Mouse (Mus musculus) left cerebral cortex, adult 11 months (tissue): ENCODE measurements around the gene Slc25a34.

Experiments
- DNase-seq: peaks from one replicate; pipeline ENCODE4 v3.0.0; 2022; ENCODE audit warnings: low spot score

Slc25a34 gene

DNA sequence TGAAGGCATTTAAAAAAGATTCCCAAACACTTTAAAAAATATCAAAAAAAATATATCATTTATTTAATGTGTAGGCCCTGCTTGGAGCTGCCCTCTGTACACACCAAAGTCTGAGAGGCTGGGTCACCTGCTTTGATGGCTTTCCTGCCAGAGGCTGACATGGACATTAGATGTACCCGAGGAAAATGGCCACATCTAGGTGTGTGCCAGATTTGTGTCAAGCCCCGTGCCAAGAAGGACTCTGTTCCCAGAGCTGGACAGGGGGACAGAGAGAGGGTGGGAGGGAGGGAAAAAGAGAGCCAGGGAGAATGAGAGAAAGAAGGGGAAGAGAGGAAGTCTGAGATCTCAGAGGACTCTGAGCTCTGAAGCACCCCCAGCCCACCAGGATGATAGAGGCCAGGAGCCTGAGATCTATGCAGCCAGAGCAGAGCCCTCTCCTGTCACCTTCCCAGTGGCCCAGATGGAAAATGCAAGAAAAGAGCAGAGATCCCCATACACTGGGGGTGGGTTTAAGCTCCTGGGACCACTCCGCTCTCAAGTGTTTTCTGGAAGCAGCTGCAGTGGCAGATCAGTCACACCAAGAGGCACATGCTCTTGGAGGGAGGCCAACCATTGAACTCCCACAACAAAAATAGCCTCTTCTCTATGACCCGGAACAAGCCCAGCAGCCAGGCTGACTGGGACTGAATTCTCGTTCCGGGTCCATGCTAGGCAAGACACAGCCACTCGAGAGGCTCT lies 19.7 kb upstream of the Slc25a34 start:
- DNase-seq = peak; percentile 73

DNA sequence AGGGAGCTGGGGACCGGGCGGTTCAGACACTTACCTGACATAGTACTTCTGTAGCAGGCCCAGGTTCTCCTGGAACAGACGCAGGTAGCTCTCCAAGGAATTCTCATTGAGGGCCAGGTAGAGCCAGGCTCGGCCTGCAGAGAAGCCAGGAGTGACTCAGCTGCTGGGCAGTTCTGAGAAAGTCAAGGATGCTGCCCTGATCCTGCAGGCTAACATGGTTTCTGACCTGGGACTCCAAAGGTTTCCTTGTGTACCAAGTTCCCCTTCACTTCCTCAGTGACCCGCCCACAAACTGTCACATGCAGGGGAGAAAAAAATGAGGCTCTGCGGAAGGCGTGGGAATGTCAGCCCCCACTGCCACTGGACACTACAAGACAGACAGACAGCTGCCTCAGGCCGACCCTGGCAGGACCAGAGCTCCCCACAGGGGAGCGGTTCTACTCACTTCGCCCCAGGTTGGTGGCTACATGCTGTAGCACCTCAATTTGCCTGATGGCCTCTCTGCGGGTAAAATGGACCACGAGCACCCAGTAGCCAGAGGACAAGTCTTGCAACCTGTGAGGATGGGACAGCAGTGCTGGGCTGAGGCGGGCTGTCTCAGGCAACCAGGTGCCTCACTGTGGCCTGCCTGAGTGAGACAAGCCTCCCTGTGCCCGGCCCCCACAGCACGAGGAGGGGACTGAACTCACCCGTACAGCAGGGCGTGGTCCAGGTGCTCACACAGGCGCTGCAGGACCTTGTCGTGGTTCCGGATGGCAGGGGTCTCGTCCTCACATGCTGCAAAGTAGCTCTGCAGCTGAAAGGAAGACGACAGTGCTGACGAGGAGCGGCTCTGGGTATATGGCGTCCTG lies 18.6 kb upstream of the Slc25a34 start:
- no peak for DNase-seq

DNA sequence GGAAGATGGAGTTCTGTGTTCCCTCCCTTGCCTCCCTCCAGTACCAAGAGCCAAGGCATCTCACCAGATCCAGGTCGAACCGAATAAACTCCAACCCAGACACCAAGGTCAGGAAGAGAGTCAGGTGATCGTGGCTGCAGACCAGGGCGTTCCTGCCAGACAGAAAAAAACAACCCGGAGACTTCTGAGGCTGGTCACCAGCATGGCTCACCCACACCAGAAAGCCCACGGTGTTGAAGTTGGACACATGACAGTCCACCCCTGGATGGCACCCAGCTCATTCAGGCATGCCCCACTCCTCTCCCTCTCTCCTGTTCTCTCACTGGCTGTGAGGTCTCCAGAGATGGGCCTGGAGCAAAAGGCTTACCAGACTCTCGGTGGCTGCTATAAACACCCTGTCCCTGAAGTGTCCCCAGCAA lies 17.7 kb upstream of the Slc25a34 start:
- no peak for DNase-seq

DNA sequence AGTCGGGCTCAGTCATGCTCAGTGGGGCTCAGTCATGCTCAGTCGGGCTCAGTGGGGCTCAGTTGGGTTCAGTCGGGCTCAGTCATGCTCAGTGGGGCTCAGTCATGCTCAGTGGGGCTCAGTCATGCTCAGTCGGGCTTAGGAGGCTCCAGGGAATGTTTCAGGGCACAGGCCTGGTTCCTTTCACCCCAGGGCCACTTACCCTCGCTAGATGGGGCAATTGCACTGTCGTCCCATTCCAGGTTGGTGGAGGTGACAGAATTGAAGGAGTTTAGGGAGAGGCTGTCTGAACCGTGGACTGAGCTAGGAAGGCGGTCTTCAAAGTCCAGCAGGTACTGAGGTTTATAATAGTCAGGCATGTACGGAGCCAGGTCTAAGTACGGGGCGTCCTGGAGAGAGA lies 15.9 kb upstream of the Slc25a34 start:
- DNase-seq = no peak

DNA sequence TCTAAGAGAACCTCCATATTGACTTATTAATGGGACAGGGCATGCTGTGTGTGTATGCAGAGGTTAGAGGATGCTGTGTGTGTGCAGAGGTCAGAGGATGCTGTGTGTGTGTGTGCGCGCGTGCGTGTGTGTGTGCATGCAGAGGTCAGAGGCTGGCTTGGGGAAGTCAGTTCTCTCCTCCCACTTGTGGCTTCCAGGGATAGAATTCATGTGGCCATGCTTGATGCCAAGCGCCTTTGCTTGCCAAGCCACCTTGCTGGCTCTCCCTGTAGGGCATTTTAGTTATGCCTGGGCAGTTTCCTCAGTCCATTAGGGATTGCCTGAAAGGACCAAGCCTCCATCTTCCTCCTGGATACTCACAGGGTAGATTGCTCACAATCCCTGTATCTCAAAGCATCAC lies 13.1 kb upstream of the Slc25a34 start:
- no peak for DNase-seq

DNA sequence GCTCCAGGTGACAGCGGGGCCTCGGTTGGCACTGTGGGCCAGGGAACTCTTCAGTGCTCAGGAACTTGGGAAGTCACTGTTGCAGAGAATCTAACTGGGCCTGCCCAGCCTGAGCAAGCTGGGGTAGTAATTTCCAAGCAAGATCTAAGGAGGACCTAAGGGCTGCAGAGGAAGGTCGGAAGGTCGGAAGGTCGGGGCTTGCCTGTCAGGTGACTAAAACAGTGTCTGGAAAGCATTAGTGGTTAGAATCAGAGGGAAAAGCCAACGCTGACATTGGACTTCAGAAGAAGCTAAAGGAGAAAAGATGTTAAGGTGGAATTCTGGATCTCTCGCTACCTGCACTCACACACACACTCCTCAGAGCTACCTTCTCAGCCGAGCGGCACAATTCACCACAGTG lies 12.4 kb upstream of the Slc25a34 start:
- DNase-seq = no peak

DNA sequence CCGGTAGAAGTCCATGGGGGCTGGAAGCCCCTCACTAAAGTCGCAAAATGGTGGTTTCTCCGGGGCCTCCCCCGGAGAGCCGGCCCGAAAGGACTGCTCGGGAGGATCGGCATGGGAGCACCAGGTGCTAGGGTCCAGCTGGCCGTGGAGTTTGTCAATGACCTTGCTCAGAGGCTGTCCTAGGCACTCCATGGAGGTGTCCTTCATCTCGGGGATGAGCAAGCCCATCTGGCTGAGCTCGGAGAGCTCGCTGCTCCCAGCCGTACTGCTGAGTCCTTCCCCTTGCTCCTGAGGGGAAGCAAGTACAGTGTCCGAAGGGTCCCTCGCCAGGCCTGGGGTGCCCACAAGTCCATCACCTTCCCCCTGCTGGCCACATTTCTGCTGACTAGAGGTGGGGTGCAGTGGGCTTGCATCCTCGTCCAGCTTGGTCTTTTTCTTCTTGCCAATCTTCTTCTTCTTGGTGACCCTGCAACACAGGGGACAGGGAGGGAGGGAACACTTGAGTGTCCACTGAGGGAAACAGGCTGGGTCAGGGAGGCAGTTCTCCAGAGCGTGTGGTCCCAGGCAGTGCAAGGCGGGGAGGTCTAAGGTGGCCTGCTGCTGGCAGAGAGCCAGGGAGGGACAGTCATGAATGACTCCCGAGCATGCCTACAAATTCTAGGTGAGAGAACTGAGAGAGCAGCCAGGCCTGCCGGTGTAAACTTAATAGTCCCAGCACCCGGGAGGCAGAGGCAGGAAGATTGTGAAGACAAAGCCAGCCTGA lies 8.7 kb upstream of the Slc25a34 start:
- DNase-seq = no peak

DNA sequence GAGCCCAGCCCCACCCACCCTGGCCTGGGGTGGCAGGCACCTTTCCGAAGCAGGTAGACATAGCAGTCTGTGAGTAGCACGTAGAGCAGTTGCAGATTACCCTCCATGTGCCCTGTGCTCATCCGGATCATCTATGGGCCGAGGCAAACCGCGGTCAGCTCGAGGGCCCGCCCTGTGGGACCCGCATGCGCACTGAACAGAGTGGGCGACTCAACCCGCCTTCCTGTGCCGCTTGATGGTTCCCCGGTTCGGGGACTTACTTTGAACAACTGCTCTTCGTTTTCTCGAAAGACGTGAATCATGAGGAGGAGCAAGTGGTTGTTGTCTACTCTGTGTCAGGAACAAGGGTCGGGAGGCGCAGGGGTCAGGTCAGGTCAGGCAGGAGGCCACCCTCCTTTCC lies 7.6 kb upstream of the Slc25a34 start:
- no peak for DNase-seq

DNA sequence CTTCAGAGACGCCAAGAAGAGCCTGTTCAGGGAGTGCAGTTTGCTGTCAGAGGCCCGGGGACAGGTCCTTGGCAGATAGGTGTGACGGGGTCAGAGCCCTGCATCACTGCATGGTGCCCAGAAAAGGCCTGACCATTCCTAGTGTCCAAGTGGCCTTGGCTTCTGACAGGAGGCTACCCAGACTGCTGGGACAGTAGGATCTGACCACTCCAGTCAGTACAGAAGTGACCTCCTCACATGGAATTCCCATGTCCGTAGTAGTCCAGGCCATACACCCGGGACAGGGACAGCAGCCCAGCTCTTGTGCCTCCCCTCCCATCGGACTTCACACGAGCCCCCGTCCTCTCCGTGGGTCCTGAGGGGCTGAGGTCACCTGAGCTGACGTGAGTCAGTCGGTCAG lies 6.4 kb upstream of the Slc25a34 start:
- no peak for DNase-seq

DNA sequence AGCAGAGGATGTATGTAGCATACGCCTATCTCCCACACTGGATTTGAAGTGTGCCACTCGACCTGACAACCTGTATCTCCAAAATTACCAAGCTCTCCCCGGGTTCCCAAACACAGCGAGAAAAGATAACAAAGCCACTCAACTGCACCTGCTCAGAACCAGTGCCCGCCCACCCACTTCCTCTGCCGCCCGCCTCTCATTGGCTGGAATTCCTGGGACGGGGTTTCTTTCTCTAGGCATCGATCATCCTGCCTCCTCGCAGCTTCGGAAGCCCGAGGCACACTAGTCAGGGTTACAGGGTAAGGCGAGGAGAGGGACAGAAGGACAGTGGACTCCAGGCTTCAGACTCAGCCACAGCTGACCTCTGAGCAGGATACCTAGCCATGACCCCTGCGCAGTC lies 5.0 kb upstream of the Slc25a34 start:
- DNase-seq = no peak

DNA sequence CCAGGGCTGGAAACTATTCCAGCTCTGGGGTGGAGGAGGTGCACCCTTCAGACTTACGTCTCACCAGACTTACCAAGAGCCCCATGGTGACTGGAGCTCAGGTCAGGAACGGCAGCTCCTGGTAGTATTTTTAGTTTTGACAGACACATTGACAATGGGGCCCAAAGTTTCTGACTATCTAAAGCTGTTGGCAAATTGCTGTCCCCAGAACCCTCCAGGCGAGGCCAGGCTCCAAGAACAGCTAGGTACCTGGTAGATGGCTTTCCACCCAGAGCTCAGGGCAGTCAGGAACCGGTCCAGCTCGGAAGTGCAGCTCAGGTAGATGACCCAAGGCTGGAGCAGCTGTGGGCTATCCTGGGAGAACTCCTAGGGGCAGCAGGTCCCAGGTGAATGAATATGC lies 3.9 kb upstream of the Slc25a34 start:
- no peak for DNase-seq

DNA sequence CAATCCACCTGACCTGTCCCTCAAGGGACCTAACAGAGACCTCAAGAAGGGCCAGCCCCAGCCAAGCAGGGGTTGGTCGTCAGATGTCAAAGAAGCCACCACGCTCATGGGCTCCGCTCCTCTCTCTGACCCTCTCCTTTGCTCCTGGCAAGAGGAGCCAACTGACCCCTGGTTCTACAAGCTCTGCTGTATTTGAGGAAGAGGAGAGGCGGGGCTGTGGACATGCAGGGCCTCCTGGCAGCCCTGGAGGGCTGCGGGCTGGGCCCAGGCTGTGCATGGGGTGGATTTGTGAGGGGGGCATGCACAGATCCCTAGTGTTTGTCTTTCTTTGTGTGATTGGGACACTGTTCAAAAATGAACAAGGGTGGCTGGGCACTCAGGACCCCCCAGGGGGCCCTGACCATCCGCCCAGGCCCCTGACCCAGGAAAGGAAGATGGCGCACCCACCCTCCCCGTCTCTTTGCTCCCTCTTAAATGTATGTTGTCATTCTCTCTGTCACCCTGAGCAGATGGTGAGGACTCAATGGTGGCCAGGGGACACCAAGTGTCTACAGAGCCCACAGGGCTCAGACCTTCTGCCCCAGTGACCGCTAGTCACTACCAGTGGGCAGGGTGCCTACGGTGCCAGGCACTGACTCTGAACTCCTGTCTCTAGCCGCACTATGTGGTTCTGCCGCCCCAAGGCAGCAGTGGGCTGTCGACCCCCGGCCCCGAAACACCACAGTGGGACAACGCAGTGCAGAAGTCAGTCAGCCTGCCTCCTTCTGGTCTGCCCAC lies 2.3 kb upstream of the Slc25a34 start:
- no peak for DNase-seq

DNA sequence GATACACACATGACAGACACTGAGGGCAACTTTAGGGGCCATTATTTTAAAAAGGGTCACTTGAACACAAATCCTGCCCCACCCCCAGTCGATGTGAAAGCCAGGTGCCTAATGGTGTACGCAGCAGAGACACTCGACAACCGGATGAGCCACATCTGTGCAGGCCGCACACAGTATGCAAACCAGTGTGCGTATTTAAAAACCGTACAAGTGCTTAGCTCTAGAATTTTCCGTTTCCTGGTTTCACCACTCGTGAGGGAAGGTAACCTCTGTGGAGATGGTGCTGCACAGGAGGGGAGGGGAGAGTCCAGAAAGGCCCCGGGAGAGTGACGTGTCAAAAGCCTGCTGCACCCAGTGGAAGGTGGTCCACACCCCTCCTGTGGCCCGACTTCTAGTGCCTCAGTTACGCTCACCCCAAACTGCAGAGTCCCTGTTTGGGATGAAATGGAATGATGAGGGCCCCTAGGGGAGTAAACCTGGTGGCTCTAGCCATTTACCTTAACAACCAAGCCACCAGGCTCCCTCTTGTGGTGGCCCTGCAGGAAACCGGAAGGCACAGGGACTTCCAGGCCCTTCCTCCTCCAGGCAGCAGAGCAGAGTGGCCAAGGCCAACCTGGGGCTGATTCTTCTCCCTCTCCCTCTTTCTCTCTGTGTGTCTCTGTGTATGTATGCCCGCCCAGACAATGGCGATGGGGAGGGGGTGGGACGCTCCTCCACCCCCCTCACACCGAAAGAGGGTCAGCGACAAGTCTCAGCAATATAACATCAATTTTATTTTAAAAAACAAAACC lies 1.6 kb upstream of the Slc25a34 start:
- DNase-seq = no peak

DNA sequence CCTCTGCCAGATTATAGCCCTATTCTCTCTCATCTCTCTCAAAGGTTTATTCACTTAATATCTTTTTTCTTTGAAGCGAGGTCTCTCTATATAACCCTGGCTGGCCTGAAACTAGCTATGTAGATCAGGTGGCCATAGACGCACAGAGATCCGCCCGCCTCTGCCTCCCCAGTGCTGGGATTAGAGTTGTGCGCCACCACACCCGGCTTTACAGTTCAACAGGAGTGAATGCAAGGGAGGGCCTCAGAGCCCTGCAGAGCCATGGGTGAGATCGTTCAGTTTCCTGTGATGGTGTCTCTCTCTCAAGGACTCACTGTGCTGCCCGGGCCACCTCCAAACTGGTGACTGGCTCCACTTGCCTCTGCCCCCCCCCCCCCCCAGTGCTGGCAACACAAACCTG lies 513 bp upstream of the Slc25a34 start:
- DNase-seq = no peak

DNA sequence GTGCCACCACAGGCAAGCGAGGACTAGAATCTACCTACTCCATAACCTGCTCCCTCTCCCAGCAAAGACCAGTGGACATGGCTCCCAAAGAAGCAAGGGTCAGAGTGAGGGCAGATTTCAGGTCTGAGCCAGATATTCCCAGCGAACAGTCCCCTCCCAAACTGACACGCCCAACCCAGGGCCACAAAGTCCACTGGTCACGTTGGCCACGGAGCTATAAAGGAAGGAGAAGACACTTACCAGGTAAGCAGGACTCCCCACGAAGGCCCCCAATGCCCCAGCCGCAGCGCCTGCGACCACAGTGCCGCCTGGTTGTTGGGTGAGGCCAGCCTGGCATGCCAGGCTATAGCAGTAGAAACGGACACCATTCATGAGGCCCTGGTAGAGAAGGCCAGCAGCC lies 584 bp downstream of the Slc25a34 start:
- DNase-seq = no peak

DNA sequence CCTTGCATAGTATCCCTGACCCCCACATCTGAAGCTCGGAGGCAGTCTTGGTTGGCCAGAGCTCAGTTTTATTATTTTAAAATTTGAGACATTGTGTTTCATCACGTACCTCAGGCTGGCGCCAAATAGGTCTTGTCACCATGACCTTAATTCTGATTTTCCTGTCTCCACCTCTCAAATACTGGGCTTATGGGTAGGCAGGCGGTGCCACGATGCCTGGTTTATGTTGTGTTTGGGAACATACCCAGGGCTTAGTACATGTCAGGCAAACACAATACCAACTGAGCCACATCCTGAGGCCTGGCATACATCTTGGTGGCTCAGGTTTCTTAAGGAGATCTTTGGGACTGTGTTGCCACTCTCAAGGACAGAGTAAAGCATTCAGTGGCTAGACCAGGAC lies 1.0 kb downstream of the Slc25a34 start:
- no peak for DNase-seq

DNA sequence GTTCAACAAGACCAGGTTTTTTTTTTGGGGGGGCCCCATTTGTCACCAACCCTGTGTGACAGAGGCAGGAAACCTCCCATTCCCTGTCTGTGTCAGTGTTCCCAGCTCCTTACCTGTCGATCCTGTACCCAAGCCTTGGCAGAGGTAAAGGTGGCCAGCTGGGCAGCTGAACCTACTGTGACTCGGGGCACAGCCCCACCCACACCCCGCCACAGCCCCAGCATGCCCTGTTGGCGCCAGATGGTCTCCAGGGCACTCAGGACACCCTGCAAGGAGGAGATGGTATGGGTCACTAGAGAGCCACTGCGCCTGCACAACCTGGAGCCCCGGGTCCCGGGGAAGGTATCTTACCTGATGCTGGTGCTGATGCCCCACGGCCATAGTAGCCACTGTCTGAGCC lies 1.5 kb downstream of the Slc25a34 start:
- no peak for DNase-seq

DNA sequence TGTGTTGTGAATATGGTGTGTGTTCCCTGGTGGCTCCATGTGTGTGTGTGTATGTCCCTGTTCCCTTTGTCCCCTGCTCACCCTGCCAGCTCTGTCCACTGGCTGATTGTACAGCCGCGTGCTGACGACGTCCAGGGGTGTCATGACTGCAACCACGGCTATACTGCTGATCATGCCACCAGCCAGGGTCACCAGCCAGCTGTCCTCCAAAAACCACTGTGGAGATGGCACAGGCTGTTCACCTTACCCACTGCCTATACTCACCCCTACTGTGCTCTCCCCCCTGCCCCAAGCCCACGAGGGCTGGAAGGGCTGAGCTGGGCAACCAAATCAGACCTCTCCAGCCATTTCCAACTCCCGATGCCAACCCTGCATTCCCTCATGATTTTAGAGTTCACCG lies 2.3 kb downstream of the Slc25a34 start:
- DNase-seq = no peak

DNA sequence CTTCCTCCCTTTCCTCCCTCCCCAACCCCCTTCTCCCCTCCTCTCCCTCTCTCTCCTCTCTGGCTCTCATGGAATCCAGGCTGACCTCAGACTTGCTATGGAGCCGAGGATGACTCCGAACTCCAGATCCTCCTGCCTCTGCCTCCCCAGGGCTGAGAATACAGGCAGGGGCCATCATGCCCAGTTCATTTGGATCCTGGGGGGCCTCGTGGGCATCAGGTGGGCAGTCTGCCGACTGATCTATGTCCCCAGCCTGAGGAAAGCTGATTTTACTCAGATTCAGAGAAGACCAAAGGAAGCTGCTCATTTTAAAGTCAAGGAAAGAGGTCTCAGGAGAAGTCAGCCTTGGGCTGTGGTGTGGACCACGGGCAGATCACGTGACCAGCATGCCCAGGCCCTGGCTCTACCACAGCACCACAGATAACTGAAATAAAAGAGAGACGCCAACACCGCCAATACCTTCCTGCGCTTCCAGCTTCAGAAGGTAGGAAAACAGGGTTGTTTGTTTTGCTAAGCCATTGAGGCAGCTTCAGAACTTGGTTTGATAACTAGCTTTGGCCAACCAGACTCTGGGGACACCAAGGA lies 4.2 kb downstream of the Slc25a34 start:
- no peak for DNase-seq

DNA sequence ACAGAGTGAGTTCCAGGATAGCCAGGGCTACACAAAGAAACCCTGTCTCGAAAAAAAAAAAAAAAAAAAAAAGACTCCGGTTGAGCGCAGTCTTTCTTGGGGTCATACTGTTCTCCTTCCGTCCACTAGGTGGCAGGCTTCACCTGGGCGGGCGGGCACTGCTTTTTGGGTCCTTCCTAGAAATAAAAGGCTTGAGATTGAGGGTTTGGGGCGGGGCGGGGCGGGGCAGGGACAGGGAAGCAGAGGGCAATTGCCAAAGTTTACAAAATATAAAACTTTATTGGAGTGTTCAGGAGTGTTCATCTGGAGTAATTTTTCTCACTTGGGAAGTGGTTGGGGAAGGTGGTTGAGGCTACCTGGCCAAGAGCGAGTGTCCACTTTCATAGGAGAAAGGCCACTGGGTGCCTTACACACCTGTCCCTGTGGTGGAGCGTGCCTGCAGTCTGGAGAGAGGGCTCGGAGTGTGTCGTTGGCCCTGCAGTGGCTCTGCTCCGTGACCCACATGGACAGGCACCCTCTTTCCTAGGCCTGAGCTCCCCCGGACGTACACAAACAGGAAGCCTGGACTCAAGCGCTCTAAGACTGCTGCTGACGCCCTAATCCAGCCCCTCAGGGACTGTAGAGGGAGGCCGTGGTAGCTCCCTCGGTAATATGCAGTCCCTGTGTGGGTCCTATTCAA lies 4.9 kb downstream of the Slc25a34 start, which contains the start of gene Tmem82:
Gene Tmem82 (minus strand): TSS at position 69 of the 679 bp plus-strand sequence.
- no peak for DNase-seq
